Mouse (Mus musculus): ENCODE results near the gene Rc3h1.

The Rc3h1 gene

DNA sequence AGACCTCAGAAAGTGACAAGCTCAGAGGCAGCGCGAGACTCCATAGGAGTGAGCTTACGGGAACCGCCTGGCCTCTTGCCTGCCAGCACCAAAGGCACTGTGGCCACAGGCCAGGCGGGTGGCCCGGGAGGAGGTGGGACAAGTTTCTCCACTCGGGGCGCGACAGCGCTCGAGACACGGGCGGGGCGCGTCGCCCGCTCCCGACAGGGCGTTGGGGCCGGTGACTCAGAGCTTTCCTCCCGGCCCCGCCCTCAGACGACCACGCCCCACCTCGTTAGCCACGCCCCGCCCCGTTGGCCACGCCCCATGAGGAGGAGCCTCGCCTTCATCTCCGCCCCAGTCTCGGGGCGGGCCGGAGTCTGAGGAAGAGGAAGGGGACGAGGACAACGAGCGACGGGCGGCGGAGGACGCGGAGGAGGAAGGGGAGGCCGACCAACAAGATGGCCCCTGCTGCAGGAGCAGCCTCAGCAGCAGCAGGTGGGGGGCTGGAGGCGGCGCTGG lies at the start of gene Rc3h1:
Gene Rc3h1 (plus strand): TSS at position 362 of the 501 bp plus-strand sequence.
- DNase-seq (ENCODE audit: low read depth, low spot score): peak; percentile 98

- DNase-seq (ENCODE audit: low read depth, low spot score): no peak
Observed at GRCm38 (mm10) chr1:160858132-160858531, 48.1 kb upstream of the Rc3h1 start.

GRCm38 (mm10) chr1:160859874-160860273 lies 46.3 kb upstream of the Rc3h1 start:
- peak; percentile 29 for DNase-seq (ENCODE audit: low read depth, low spot score)

DNA sequence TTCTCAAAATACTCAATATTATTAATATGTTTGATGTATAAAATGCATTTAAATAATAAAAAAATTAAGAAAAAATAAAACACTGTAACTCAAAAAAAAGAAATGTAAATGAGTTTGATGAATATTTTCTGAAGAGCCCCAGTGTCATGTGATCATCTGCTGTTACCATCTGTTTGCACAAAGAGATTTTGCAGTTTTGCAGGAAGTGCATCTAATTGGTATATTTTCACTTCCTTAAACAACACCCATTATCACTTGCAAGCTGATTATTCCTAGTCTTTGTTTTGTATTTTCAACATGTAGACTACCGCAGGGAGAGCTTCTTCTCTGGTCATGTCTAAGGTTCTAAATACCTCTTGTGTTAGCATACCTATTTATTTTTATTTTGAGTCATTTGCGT lies 45.1 kb upstream of the Rc3h1 start:
- peak; percentile 76 for DNase-seq (ENCODE audit: low read depth, low spot score)

- DNase-seq (ENCODE audit: low read depth, low spot score): peak; percentile 18
Observed at GRCm38 (mm10) chr1:160861632-160862031, 44.6 kb upstream of the Rc3h1 start.

DNA sequence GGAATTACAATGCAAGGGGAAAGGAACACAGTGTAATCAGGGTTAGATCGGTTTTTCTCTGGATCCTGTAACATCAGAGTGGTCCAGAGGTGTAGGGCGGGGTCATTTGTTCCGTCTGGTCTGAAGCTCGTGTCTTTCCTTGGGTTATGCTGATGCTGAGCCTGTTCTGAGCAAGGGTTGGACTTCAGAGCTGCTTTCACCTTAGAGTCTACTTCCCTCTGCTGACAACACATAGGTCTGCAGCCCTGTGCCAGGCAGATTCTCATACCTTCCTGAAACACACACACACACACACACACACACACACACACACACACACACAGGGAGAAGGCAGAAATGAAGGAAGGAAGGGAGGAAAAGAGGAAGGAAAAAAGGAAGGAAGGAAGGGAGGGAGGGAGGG lies 43.2 kb upstream of the Rc3h1 start:
- peak; percentile 58 for DNase-seq (ENCODE audit: low read depth, low spot score)

GRCm38 (mm10) chr1:160874757-160875156 lies 31.5 kb upstream of the Rc3h1 start:
- no peak for DNase-seq (ENCODE audit: low read depth, low spot score)

DNA sequence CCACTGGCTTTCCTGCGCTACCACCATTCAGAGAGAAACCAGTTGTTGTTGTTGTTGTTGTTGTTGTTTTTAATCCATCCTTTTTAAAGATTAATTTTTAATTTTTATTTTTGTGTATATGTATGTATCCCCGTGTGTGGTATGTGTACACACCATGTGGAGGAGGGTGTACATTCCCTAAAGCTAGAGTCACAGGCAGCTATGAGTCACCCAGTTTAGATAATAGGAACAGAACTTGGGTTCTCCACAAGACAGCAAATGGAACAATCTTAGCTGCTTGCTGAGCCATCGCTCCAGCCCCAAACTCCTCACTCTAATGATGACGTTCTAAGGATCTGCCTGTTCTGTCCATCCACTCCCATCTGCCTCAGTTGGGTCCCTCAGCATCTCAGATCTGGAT lies 29.2 kb upstream of the Rc3h1 start:
- no peak for DNase-seq (ENCODE audit: low read depth, low spot score)

DNA sequence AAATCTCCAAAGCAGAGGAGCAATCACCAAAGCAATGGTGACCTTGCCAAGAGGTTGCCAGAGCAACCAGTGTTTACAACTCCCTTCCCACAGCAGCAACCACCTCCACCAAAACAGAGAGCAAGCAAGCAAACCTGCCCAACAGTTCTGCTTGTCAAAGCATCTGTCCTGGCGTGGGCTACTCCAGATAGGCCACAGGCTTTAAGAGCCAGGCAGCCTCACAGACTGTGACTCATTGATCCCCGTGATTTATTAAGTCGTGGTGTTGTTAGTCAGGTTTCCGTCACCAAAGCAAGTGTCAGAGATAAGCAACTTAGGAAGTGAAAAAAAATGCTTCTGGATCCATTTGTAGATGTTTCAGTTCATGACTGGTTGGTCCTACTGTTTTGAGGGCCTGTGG lies 27.7 kb upstream of the Rc3h1 start:
- DNase-seq (ENCODE audit: low read depth, low spot score): no peak

DNA sequence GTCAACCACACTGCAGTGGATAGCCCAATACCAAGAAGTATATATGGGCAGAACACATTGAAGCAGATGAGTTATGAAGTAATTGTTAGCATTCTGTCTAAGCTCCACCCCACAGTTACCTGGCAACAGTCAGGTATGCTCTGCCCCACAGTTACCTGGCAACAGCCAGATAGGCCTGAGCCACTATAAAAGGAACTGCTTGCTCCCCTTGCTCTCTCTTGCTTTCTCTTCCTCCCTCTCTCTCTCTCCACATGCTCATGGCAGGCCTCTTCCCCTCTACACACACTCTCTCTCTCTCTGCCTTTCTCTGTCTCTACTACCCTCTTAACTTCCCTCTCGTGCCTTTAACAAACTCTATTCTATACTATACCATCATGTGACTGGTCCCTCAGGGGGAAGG lies 24.8 kb upstream of the Rc3h1 start:
- peak; percentile 55 for DNase-seq (ENCODE audit: low read depth, low spot score)

- peak; percentile 70 for DNase-seq (ENCODE audit: low read depth, low spot score)
Observed at GRCm38 (mm10) chr1:160881968-160882367, 24.2 kb upstream of the Rc3h1 start.

DNA sequence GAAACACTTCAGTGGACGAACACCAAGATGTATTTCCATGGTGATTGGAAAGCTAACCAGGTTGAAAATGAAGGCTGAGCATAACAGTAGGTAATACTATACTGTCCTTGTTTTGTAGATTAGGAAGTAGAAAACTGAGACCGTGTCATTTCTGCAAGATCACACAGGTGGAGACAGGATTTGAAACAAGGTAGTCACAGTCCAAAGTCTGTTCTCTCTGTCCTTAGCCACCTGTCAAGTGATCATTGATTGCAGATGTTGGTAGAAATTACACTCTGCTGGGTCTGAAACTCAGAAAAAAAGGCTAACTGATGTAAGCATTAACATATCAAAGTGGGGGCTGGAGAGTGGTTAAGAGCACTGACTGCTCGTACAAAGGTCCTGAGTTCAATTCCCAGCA lies 21.9 kb upstream of the Rc3h1 start:
- DNase-seq (ENCODE audit: low read depth, low spot score): peak; percentile 78

DNA sequence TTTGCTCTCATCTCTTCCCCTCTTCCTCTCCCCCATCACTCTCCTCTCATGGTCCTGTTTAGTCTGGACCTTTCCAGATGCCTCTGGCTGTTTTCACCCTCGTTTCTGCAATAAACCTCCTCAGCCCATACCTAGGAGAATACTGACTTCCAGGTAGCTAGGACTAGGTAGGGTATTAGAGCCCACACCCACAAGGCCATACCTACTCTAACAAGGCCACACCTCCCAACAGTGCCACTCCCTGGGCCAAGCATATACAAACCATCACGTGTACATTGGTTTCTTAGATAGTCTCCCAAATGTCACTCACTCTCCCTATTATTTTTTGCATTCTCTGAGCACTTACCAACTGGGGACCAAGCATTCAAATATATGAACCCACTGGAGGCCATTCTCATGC lies 21.2 kb upstream of the Rc3h1 start:
- no peak for DNase-seq (ENCODE audit: low read depth, low spot score)

DNA sequence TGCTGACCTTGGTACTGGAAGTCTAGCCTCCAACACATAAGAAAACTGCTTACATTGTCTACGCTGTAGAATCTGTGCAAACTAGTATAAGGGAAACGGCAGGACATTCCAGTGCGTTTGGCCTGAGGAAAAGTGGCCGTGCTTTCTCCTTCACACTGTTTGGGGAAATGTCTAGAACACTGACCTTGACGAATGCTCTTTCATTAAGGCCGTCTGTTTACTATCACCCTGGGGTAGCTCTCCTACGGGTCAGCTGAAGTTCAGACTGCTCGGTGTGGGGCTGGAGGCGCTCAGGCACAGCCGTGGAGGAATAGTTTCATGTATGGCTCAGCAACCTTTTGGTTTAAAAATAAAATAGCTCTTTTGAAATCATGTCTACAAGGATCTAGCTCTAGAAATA lies 6.5 kb upstream of the Rc3h1 start:
- DNase-seq (ENCODE audit: low read depth, low spot score): no peak

DNA sequence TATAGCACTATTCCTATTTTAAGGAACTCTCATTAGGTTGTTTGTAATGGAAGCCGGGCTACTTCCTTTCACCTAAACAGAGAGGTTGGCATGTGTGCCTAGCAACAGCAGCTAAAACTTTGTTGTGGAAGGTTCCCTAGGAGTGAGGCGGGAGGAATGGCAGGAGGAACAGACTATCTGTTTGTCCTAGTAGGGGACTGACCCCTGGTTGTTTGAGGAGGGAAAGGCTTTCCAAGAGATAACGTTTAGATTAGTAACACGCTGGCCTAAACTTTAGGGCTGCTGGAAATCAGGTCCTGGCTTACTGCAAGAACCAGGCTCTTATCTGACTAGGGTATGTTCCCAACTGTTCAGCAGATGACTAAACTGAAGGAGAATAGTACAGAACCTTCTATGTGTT lies 2.2 kb upstream of the Rc3h1 start:
- no peak for DNase-seq (ENCODE audit: low read depth, low spot score)

DNA sequence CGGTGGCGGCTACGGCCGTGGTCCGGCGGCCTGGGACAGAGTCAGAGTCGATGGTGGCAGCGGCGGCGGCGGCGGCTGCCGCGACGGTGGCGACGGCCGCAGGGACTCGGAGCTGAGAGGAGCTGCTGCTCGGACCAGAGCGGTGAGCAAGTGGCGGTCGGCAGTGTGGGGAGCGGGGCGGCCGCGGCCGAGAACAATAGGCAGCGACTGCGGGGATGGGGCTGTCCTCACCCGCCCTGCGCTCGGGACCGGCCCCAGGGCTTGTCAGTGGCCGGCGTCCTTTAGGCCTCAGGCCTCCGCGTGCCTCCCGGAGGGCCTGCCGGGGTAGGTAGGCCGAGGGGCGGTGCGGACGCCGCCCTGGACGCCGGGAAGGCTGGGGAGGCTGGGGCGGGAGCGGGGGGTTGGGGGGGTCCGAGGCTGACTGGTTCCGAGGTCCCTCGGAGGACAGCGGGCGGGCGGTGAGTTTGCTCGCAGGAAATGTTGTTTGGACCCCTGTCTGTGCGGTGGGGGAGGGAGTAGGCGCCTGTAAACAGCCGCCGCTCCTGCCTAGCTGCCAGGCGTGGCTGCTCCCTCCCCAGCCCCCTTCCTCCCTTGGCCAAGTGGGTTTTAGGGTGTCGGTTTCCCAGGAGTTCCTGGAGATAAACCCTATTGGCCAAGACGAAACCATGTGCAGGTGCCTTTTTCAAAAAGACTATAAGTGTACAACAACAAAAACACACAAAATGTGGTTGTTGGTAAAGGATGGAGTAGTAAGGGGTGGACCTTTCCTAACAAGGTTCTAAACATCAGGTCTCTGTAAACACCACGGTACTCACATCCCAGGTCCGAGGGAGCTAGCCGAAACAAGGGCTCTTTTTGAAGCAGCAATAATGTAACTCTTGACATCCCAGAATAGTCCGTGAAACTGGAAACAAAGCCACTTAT lies 602 bp downstream of the Rc3h1 start:
- DNase-seq (ENCODE audit: low read depth, low spot score): peak; percentile 66

DNA sequence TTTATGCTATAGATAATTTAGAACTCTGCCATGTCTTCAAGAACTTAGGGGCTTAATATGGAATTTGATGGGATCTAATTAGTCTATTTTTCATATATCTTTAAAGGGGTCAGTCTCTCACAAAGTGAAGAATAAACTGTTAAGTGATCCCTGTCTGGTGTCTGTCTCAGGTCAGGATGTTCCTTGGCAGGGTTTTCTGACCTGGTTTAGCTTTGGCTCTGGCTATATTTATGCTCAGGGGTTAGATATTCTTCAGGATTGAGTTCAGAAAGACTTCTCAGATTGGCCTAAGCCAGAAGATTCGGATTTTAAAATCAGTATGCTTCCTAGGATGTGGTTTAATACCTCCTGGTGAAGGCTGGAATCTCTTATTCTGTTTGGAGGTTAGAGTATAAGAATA lies 4.0 kb downstream of the Rc3h1 start:
- no peak for DNase-seq (ENCODE audit: low read depth, low spot score)

DNA sequence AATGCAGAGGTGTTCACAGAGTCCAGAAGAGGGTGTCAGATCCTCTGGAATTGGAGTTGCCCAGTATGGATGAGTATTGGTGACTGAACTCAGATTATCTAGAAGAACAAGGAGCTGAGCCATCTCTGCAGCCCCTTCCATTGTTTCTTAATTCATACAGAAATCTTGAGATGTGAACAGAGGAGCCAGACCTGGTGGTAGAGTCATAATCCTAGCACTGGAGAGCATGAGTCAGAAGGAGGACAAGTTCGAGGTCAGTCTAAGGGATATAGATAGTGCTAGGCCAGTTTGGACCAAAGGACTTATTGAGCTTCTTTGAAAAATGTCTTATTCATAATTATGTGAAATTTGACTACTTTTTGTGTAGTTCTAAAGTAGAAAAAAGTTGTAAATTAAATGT lies 4.6 kb downstream of the Rc3h1 start:
- no peak for DNase-seq (ENCODE audit: low read depth, low spot score)

GRCm38 (mm10) chr1:160919383-160919782 lies 13.2 kb downstream of the Rc3h1 start:
- DNase-seq (ENCODE audit: low read depth, low spot score): no peak

- peak; percentile 58 for DNase-seq (ENCODE audit: low read depth, low spot score)
Observed at GRCm38 (mm10) chr1:160921938-160922337, 15.7 kb downstream of the Rc3h1 start.

DNA sequence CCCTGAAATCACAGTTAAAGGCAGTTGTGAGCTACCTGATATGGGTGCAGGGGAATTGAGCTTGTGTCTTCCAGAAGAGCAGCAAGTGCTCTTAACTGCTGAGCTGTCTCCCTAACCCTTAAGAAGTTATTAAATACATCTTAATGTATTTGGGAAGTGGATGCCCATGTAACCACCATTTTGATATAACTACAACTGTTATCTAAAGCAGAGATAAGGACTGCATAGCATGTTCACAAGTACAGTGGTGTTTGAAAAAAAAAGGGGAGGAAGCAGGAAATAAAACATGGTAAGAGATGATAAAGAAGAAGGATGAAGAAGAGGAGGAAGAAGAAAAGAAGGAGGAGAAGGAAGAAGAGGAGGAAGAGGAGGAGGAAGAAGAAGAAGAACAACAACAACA lies 25.1 kb downstream of the Rc3h1 start:
- no peak for DNase-seq (ENCODE audit: low read depth, low spot score)

DNA sequence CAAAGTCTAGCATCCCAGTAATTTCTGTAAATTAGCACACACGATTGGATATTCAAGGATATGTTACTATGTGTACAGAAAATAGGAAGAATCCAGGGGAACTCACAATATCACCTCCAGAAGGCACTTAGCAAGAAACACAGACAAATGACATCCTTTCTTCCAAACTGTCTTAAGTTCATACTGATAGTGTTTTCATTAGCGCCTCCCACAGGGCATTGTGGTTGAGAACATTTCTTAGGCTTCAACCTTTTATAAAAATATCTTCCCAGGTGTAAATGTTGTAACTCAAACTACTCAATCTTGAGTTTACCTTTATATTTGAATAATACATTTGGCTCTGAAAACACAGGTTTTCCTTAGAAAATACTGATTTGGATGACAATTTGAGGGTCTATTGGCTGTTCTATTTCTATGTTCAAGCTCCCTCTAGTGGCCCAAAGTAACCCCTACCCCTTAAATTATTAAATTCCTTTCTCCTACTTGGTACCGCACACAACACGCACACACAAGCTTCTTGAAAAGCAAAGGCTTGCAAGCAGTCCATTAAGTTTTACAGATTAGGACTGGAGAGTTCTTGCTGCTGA lies 27.8 kb downstream of the Rc3h1 start:
- peak; percentile 61 for DNase-seq (ENCODE audit: low read depth, low spot score)

- no peak for DNase-seq (ENCODE audit: low read depth, low spot score)
Observed at GRCm38 (mm10) chr1:160935551-160935950, 29.3 kb downstream of the Rc3h1 start.

All from A20 (cell line).